Mouse (Mus musculus): ENCODE measurements around the gene H2-Eb2.

H2-Eb2 gene

GRCm38 (mm10) chr17:34362954-34363546 lies 37.6 kb downstream of the H2-Eb2 start:
- DNase-seq, result no peak

- no peak for DNase-seq
Observed at GRCm38 (mm10) chr17:34363676-34364310, 38.3 kb downstream of the H2-Eb2 start.

GRCm38 (mm10) chr17:34365031-34365430 lies 39.6 kb downstream of the H2-Eb2 start:
- no peak for DNase-seq

DNA sequence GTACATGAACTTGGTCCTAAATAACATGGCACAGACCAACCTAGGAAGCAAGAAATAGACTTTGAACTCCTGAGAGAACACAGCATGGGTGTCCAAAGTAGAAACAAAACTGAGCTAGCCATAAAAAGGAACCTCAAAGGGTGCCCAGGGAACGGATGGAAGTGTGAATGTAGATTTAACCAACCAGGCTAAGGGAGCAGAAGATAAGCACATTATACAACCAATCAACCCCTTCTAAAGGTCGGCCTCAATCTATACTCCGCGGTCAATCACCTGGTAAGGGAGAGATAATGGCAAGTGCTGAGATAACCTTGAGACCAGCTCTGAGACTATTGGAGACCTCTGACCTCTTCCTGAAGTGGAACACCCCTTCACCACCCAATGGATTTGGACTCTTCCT lies 45.1 kb downstream of the H2-Eb2 start:
- DNase-seq, result no peak

DNA sequence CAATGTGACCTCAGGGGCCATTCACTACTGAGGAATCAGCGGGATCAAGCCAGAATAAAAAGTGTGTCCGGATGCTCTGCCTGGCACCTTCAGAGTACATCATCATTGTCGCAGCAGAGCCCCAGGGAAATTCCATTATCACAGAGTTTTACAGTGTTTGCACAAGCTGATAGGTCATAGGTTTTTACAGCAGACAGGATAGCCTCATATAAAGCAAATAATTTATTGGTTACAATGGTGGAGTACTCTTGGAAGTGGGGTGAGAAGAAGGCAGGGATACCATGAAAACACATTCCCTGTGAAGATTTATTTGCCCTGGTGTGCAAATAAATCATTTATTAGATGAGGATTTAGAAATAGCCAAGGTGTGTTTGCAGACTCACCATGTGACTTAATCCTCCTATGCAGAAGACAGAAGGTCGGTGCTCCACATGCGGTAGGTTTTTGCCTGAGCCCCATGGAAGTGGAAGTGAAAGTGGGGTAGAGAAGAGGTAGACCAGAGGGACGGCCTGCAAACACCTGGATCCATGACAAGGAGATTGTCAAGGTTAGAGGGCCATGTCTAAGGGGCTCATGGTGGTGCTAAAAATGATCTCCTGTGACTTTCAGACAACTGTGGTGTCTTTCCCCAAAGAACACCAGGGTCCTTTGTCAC lies 47.7 kb downstream of the H2-Eb2 start:
- DNase-seq, result no peak

DNA sequence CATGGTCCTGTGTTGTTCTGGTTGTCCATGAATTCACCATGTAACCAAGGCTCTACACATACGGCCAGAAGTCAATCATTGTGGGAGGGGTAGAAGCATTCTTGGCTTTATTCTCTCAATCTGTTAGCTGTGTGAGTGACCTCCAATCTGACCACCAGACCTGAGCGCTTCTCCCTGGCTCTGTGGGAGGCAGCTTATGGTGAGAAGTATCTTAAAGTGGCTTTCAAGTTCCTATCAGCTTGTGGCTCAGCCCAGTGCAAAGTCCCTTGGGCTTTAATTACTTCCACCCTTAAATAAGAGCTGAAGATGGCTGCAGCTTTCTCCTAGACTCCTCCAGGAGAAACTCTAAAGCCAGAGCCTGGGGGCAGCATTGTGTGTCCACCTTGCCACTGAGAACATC lies 51.4 kb downstream of the H2-Eb2 start, which contains the start of gene Btnl1:
Btnl1 (plus strand) TSS at position 286 of the 400 bp plus-strand sequence.
- no peak for DNase-seq

GRCm38 (mm10) chr17:34377450-34378209 lies 52.2 kb downstream of the H2-Eb2 start:
- DNase-seq, result no peak

DNA sequence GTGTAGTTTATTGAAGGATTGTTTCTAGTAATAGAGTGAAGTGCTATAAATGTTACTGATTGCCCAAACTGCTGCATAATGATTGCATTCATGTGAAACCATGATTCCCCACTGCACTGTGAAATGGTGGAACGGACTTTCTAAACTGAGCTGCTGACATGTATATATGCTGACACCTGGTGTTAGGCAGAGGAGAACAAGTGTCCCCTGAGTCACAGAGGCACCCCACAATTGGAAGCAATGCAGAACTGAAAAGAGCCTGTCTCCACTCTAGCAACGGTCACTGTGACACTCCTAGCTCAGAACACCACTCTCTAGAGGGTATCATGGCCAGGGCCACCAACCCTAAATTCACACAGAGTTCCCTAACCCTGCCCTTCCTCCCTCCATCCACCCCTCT lies 53.3 kb downstream of the H2-Eb2 start:
- no peak for DNase-seq

DNA sequence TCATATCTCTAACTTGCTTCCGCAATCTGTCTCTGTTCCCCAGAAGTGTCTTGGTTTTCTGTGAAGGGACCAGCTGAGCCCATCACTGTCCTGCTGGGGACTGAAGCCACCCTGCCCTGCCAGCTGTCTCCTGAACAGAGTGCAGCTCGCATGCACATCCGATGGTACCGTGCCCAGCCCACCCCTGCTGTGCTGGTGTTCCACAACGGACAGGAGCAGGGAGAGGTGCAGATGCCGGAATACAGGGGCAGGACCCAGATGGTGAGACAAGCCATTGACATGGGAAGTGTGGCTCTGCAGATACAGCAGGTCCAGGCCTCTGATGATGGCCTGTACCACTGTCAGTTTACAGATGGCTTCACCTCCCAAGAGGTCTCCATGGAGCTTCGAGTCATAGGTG lies 54.0 kb downstream of the H2-Eb2 start:
- DNase-seq, result no peak

DNA sequence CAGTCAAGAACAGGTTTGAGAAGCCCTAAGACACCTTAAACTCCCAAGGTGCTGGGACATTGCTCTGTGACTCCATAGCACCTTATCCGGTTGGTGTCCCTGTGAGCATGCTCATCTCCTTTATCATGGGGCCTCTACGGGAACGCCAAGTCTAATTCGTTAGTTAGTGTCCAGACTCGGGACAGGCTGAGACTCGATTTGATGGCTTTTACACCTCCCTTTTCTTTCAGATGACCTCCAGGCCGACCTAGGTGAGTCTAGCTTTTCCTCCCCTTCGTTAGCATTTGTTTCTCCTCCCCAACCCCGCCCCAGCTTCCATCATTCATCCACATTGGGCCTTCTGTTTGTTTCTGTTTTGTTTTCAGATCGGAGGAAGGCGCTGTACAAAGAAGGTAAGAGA lies 56.4 kb downstream of the H2-Eb2 start:
- no peak for DNase-seq

DNA sequence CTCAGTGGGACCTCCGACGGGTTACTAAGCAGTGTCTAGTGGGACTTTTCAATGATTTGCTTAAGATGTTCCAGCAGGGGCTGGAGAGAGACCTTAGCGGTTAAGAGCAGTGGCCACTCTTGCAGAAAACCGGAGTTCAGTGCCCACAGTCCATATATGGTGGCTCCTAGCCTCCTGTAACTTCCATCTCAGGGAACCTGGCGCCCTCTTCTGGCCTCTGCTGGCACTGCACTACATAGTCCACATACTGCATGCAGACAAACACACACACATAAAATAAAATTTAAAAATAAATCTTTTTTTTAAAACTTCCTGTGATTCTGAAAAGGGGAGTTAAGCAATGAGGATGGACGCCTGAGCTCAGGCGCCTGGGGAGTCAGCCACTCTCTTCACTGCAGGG lies 57.7 kb downstream of the H2-Eb2 start:
- DNase-seq, result peak; percentile 46

DNA sequence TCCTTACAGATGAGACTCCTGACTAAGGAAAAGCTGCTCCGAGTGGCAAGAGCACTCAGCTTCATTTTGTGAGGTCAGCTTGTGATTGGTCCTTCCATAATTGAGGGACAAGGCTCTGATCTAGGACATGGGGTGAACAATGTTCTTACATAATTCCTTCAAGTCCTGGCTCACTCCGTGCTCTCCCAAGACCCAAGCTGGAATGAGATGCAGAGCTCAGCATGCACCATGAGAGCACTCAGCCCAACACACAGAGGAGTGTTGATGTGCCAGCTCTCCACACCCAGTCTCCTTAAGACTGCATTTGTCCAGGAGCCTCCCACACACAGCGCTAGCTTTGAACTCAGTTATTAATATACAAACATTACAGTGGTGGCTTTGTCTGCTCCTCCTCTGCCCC lies 59.2 kb downstream of the H2-Eb2 start:
- DNase-seq, result no peak

DNA sequence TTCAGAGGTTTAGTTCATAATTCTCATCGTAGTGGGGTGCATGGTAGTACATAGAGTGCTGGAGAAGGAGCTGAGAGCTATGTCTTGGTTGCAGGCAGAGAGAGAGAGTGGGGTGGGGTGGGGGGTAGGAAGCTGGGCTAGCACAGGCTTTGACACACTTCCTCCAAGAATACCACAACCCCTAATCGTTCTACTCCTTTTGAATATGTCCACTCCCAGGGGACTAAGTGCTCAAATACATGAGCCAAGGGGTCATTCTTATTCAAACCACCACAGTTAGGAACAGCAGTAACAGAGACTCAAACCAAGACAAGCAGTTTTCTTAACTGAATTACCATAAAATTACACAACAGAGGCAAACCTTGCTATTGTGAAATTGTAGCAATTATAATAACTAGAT lies 61.2 kb downstream of the H2-Eb2 start:
- DNase-seq, result no peak

GRCm38 (mm10) chr17:34388513-34388912 lies 63.0 kb downstream of the H2-Eb2 start:
- peak; percentile 47 for DNase-seq
